Mouse (Mus musculus): ENCODE data around the gene Map3k7cl.

Map3k7cl gene

GRCm38 (mm10) chr16:87635841-87636240 lies 82.7 kb downstream of the Map3k7cl start:
- no peak for DNase-seq (ENCODE audit: low read depth, low spot score)

- DNase-seq (ENCODE audit: low read depth, low spot score): no peak
Measured at GRCm38 (mm10) chr16:87638098-87638497, 85.0 kb downstream of the Map3k7cl start.

GRCm38 (mm10) chr16:87642234-87642633 lies 89.1 kb downstream of the Map3k7cl start:
- DNase-seq (ENCODE audit: low read depth, low spot score): no peak

- DNase-seq (ENCODE audit: low read depth, low spot score): no peak
Measured at GRCm38 (mm10) chr16:87644111-87644770, 91.1 kb downstream of the Map3k7cl start.
